Comparison of ENCODE assay signal across 11 mouse cellular contexts in genomic region chr9:48517372-48518130, GRCm38 (mm10). TPM values are rescaled to one million over a fixed set of nuclear protein-coding genes. Genes with fewer than 3 reads are reported as not detected.
DNase-seq lines count a peak whose midpoint lies in the region; ATAC-seq lines count a peak whose summit lies in the region.
"Had no signal": no experiment of that assay in that cellular context is flagged by ENCODE, and none has a peak within 500 bp of the region (broad histone marks: within the 10 kb centered on the region; RNA-seq: fewer than 3 reads in every experiment).

No protein-coding gene starts in this region.

- no peak for ATAC-seq in hindbrain, embryonic 11.5 days (ENCODE audit: low FRiP score)
- ATAC-seq in forebrain, embryonic 13.5 days: peak; percentile 87
- no peak for ATAC-seq in limb, embryonic 15.5 days (ENCODE audit: insufficient number of reproducible peaks, low FRiP score, low TSS enrichment, low read depth)

- no peaks in the 10 kb centered on the region for H3K27me3 ChIP-seq in hindbrain, embryonic 11.5 days (ENCODE audit: control insufficient read depth, insufficient read depth, low read length)
- H3K27me3 ChIP-seq in hindbrain, embryonic 10.5 days (ENCODE audit: insufficient read depth, poor library complexity, severe bottlenecking): no peaks in the 10 kb centered on the region
- H3K27me3 ChIP-seq in forebrain, embryonic 13.5 days: no peaks in the 10 kb centered on the region
- H3K27me3 ChIP-seq in limb, embryonic 15.5 days: no peaks in the 10 kb centered on the region

- no peaks in the 10 kb centered on the region for H3K4me1 ChIP-seq in hindbrain, embryonic 11.5 days (replicated peaks; ENCODE audit: control insufficient read depth, insufficient read depth, low read length)
- H3K4me1 ChIP-seq in hindbrain, embryonic 10.5 days (replicated peaks): no peaks in the 10 kb centered on the region
- H3K4me1 ChIP-seq in forebrain, embryonic 13.5 days: peaks cover 16% of the 10 kb centered on the region
- 0 out of 2 replicates have a peak, but pooled peaks cover 3% of the 10 kb centered on the region for H3K4me1 ChIP-seq in limb, embryonic 15.5 days
- H3K4me1 ChIP-seq: liver, embryonic 13.5 days had no signal

- no peak overlapping the region for H3K4me3 ChIP-seq in hindbrain, embryonic 11.5 days (ENCODE audit: low read depth, low read length)
- H3K4me3 ChIP-seq in hindbrain, embryonic 10.5 days: no peak overlapping the region
- H3K4me3 ChIP-seq in forebrain, embryonic 13.5 days: peak overlapping the region; percentile 16
- H3K4me3 ChIP-seq in limb, embryonic 15.5 days: no peak overlapping the region
- H3K4me3 ChIP-seq: heart, adult 2 months; liver, embryonic 13.5 days had no signal

- 0 out of 2 replicates have a peak overlapping the region, but pooled peaks have one; percentile 4 for H3K27ac ChIP-seq in hindbrain, embryonic 11.5 days (ENCODE audit: low read depth, low read length)
- no peak overlapping the region for H3K27ac ChIP-seq in hindbrain, embryonic 10.5 days
- H3K27ac ChIP-seq in forebrain, embryonic 13.5 days: peak overlapping the region; percentile 93
- no peak overlapping the region for H3K27ac ChIP-seq in limb, embryonic 15.5 days
- H3K27ac ChIP-seq: heart, adult 2 months; kidney, postnatal 0 days; liver, embryonic 13.5 days had no signal

- no peak overlapping the region for H3K9ac ChIP-seq in hindbrain, embryonic 11.5 days (ENCODE audit: low read depth, low read length)
- peak overlapping the region; percentile 35 for H3K9ac ChIP-seq in forebrain, embryonic 13.5 days
- no peak overlapping the region for H3K9ac ChIP-seq in limb, embryonic 15.5 days
- H3K9ac ChIP-seq: liver, embryonic 13.5 days had no signal

- H3K4me2 ChIP-seq in hindbrain, embryonic 11.5 days (replicated peaks; ENCODE audit: low read depth, low read length): no peak overlapping the region
- peak overlapping the region; percentile 48 for H3K4me2 ChIP-seq in forebrain, embryonic 13.5 days
- H3K4me2 ChIP-seq in limb, embryonic 15.5 days: peak overlapping the region; percentile 21
- H3K4me2 ChIP-seq: liver, embryonic 13.5 days had no signal

- H3K9me3 ChIP-seq in hindbrain, embryonic 11.5 days (ENCODE audit: control insufficient read depth, low read length): no peaks in the 10 kb centered on the region
- no peaks in the 10 kb centered on the region for H3K9me3 ChIP-seq in hindbrain, embryonic 10.5 days
- H3K9me3 ChIP-seq in forebrain, embryonic 13.5 days (replicated peaks): no peaks in the 10 kb centered on the region
- no peaks in the 10 kb centered on the region for H3K9me3 ChIP-seq in limb, embryonic 15.5 days
- H3K9me3 ChIP-seq: liver, embryonic 13.5 days had no signal

- peak; percentile 13 for DNase-seq in hindbrain, embryonic 11.5 days (ENCODE audit: low spot score)
- no peak for DNase-seq in hindbrain, embryonic 10.5 days (ENCODE audit: low spot score)
- DNase-seq in Muller cell, postnatal 12 days (ENCODE audit: inconsistent ontology term): peak; percentile 40
- DNase-seq in spleen, postnatal 36 days (ENCODE audit: low spot score in 2 of 2): no peak
- DNase-seq in adrenal gland, adult 18-20 months (ENCODE audit: low spot score in 2 of 2): no peak
- no peak for DNase-seq in cerebellum, adult 9-10 months
- DNase-seq: heart, adult 2 months; liver, embryonic 13.5 days had no signal

- H3K36me3 ChIP-seq in hindbrain, embryonic 11.5 days (ENCODE audit: control insufficient read depth, insufficient read depth, low read length): no peaks in the 10 kb centered on the region
- no peaks in the 10 kb centered on the region for H3K36me3 ChIP-seq in hindbrain, embryonic 10.5 days
- no peaks in the 10 kb centered on the region for H3K36me3 ChIP-seq in forebrain, embryonic 13.5 days (ENCODE audit: poor library complexity, severe bottlenecking)
- no peaks in the 10 kb centered on the region for H3K36me3 ChIP-seq in limb, embryonic 15.5 days
- H3K36me3 ChIP-seq: liver, embryonic 13.5 days had no signal

- WGBS in hindbrain, embryonic 11.5 days: 65% methylated on average over 19 of the region's 19 CpGs
- WGBS in hindbrain, embryonic 10.5 days: 72% methylated on average over 19 of the region's 19 CpGs
- WGBS in forebrain, embryonic 13.5 days: 17% methylated on average over 19 of the region's 19 CpGs
- 38% methylated on average over 19 of the region's 19 CpGs for WGBS in limb, embryonic 15.5 days

RNA-seq across cellular contexts. Expression of gene Gm5617, which starts 22.3 kb away (rescaled TPM):
- 34.5 and 35.2 TPM in 2 replicates for polyA plus RNA-seq in hindbrain, embryonic 11.5 days (2014; fragmentation: Nextera tagmentation; extraction: Ambion mirVana)
- 31.2 and 41.3 TPM in 2 replicates for polyA plus RNA-seq in hindbrain, embryonic 10.5 days (2016; fragmentation: Nextera tagmentation; extraction: Ambion mirVana)
- 35.1 and 41.5 TPM in 2 replicates for polyA plus RNA-seq in forebrain, embryonic 13.5 days (2015; fragmentation: Nextera tagmentation; extraction: Ambion mirVana)
- 27.3 and 31.2 TPM in 2 replicates for polyA plus RNA-seq in limb, embryonic 15.5 days (2015; fragmentation: Nextera tagmentation; extraction: Ambion mirVana)
- 10 to 100 TPM; 43.0 to 45.3 TPM for total RNA-seq in adrenal gland, adult 18-20 months (2021)

RNA-seq across cellular contexts. Expression of gene Rbm7, which starts 22.5 kb away (rescaled TPM):
- 116 and 122 TPM in 2 replicates for polyA plus RNA-seq in hindbrain, embryonic 11.5 days (2014; fragmentation: Nextera tagmentation; extraction: Ambion mirVana)
- polyA plus RNA-seq in hindbrain, embryonic 10.5 days (2016; fragmentation: Nextera tagmentation; extraction: Ambion mirVana): 101 and 110 TPM in 2 replicates
- polyA plus RNA-seq in forebrain, embryonic 13.5 days (2015; fragmentation: Nextera tagmentation; extraction: Ambion mirVana): 122 TPM in 2 replicates
- 123 and 125 TPM in 2 replicates for polyA plus RNA-seq in limb, embryonic 15.5 days (2015; fragmentation: Nextera tagmentation; extraction: Ambion mirVana)
- 10 to 100 TPM; 71.5 to 78.9 TPM for total RNA-seq in adrenal gland, adult 18-20 months (2021)

RNA-seq across cellular contexts. Expression of gene Rexo2, which starts 37.1 kb away (rescaled TPM):
- 80.3 and 88.0 TPM in 2 replicates for polyA plus RNA-seq in hindbrain, embryonic 11.5 days (2014; fragmentation: Nextera tagmentation; extraction: Ambion mirVana)
- polyA plus RNA-seq in hindbrain, embryonic 10.5 days (2016; fragmentation: Nextera tagmentation; extraction: Ambion mirVana): 99.2 and 112 TPM in 2 replicates
- polyA plus RNA-seq in forebrain, embryonic 13.5 days (2015; fragmentation: Nextera tagmentation; extraction: Ambion mirVana): 99.8 and 105 TPM in 2 replicates
- 153 and 154 TPM in 2 replicates for polyA plus RNA-seq in limb, embryonic 15.5 days (2015; fragmentation: Nextera tagmentation; extraction: Ambion mirVana)
- total RNA-seq in adrenal gland, adult 18-20 months (2021): 100 to 1,000 TPM; 131 to 157 TPM

Comparison
In these comparisons a context has a peak if more than half of its experiments do, and no peak if none do; other contexts are left out.
1. DNase-seq: peak in hindbrain, embryonic 11.5 days (single experiment) and Muller cell, postnatal 12 days (single experiment); none in hindbrain, embryonic 10.5 days (single experiment), spleen, postnatal 36 days (0 of 2), adrenal gland, adult 18-20 months (0 of 2) and cerebellum, adult 9-10 months (single experiment).
2. H3K27ac ChIP-seq: peak in hindbrain, embryonic 11.5 days (single experiment) and forebrain, embryonic 13.5 days (single experiment); none in hindbrain, embryonic 10.5 days (single experiment) and limb, embryonic 15.5 days (single experiment).